Mouse (Mus musculus): ENCODE data around the gene Mgat4a.

Gene Mgat4a

GRCm38 (mm10) chr1:37393174-37393573 lies 147.6 kb downstream of the Mgat4a start:
- no peak for DNase-seq (ENCODE audit: low spot score)
